Mouse (Mus musculus): ENCODE measurements around the gene Tnk1.

DNA sequence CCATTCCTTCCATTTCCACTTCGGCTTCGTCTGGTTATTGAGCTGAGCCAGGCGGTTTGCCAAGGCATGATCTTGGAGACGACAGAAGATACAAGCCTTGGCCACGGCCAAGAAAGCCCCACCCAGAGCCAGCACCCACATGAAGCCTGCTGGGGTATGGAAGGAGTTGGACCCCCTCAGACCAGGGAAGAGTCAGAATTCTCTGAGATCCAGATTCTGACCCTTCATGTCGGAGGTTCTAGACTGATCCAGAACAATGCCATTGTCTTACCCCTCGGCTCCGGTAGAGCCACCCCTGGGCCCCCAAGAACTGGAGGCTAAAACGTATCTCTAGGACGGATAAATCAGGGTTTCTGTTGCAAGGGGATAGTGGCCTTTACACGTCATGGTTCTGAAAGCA lies 19.3 kb upstream of the Tnk1 start, which contains the start of gene Tmem95:
- no peak for TF ChIP-seq POLR2A (IDR thresholded peaks at IDR 0.05; ENCODE audit: low read depth, low read length)
- TF ChIP-seq CTCF (IDR thresholded peaks at IDR 0.05; ENCODE audit: extremely low read depth, insufficient read depth, insufficient read length, insufficient replicate concordance), result no peak
